Mouse (Mus musculus): Measurements from ENCODE around the gene Sesn3. TPM values are rescaled to one million over a fixed set of nuclear protein-coding genes. Genes with fewer than 3 reads are reported as not detected.
A peak's percentile ranks its signal among the peaks of the same experiment; 100 is the strongest.

The Sesn3 gene
- total and polyA plus RNA-seq, 2 experiments: 4.2 to 14.9 TPM

DNA sequence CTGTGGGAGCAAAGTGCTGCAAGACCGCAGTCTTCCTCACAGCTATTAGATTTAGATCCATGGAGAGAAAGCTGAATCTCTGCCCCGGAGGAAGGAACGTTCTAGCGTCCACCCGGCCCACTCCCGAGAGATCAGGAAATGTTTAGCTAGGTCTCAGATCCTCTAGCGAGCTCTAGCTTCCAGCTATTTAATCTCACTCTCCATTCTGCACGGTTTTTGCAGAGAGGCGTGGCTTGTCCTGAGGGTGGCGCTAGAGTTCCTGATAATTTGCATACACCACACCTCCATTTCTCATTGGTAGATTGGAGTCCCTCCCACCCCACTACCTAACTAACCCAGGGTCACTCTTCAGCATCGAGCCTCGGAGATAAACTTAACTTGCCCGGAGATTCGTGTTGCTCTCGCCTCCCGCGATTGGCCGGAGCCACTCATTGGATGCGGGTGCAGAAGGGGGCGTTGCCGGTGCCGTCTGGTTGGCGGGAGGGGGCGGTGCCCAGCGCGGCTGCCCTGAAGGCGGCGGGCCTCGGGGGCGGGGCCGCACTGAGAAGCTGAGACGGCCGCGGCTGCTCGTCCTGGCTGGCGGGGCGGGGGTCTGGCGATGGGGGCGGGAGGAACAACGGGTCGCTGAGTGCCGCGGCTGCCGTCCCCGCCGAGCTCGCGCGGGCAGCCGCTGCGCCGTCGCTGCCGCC, 1.1 kb downstream of the Sesn3 start:
- Histone ChIP-seq H3K4me3 (ENCODE audit: insufficient read depth, low read depth, low read length) (peak overlapping the region; percentile 91), H3K9ac (ENCODE audit: low read depth, low read length) (peak overlapping the region; percentile 89), H3K27me3 (ENCODE audit: control insufficient read depth, insufficient read depth, low read length) (no peaks in the 10 kb centered on the region), H3K4me1 (ENCODE audit: control insufficient read depth, insufficient read depth, low read length) (no peaks in the 10 kb centered on the region), H3K27ac (replicated peaks; ENCODE audit: insufficient read depth, low read depth, low read length) (peak overlapping the region; percentile 78), H3K36me3 (ENCODE audit: control insufficient read depth, insufficient read depth, low read length) (no peaks in the 10 kb centered on the region), H3K79me2 (ENCODE audit: control insufficient read depth, insufficient read depth, low read length) (peaks cover 2% of the 10 kb centered on the region; the same call in 1 of the 2 replicates)
- peak; percentile 44 for TF ChIP-seq CTCF (IDR thresholded peaks at IDR 0.05; ENCODE audit: low read depth, low read length)
- 0 out of 2 replicates have a peak, but pooled peaks have one; percentile 44 for TF ChIP-seq POLR2A (IDR thresholded peaks at IDR 0.05; ENCODE audit: extremely low read depth, insufficient read depth, low read length)
- DNase-seq (ENCODE audit: extremely low read depth, low read depth, low spot score): peak; percentile 100
- under 1% methylated on average over 54 of the region's 54 CpGs for WGBS

DNA sequence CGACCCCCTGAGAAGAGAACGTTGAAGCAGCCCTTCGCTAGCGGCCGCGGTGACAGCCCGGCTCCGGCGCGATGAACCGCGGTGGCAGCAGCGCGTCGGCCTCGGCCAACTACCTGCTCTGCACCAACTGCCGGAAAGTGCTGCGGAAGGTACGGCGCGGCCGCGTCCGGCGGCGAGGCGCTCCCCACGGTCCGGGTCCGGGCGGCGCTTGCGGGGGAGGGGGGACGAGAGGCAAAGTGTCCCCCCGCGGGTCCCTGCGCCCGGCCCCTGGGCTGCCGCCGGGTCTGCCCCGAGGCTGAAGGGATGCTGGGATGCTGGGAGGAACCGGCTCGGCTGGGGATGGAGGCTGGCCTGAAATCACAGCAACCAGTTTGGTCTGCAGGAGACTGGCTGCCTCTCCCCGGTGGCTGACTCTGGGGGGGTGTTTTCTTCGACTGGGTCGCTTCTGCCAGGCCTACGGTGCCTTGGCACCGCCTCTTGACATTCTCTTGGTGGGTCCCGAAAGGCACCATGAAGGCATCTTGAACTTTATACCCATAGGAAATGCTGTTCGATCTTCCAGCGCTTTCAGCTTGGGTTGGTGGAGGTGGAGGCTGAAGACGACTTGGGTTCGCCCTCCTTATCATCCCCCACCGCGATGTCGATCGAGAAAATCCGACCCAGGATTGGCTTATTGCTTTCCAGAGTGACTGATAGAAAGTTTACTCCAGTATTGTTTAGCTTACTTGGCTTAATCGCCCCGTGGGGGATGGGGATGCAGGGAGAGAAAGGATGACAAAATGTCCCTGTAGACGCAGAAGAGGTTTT, 1.8 kb downstream of the Sesn3 start:
- H3K27ac ChIP-seq (replicated peaks; ENCODE audit: insufficient read depth, low read depth, low read length): peak overlapping the region; percentile 54
- WGBS: under 1% methylated on average over 60 of the region's 61 CpGs
- DNase-seq (ENCODE audit: extremely low read depth, low read depth, low spot score): peak; percentile 17

DNA sequence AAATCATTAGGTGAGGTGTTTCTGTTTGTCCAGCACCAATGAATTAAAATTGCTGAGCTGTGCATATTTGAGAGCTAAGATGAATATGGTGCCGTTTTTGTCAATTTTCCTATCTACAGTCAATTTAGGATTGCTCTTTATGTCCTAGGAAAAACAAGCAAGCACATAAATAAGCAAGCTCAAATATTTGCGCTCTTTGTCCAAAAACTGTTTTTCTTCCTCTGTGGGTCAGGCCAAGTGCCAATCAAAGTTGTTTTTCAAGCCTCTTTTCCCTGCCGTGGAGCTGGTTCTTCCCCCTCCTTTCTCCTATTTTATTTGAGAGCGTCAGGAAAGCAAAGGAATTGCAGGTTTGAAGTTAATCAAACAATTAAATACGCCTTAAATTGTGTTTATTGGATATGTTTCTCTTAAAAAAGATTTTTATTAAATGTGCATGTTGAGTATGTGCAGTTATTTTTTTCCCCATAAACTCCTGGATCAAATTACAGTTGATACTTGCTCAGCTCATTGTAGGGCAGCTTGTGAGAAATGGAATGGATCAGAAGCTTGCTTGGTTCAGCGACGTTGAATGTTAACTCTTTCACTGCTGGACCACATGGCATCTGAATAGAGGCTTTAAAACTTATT, 2.6 kb downstream of the Sesn3 start:
- H3K27me3 ChIP-seq (ENCODE audit: control insufficient read depth, insufficient read depth, low read length): no peaks in the 10 kb centered on the region
- no peaks in the 10 kb centered on the region for H3K36me3 ChIP-seq (ENCODE audit: control insufficient read depth, insufficient read depth, low read length)
- peaks cover 8% of the 10 kb centered on the region; the same call in 1 of the 2 replicates for H3K79me2 ChIP-seq (ENCODE audit: control insufficient read depth, insufficient read depth, low read length)
- no peaks in the 10 kb centered on the region; the same call in 1 of the 2 replicates for H3K4me1 ChIP-seq (ENCODE audit: control insufficient read depth, insufficient read depth, low read length)
- H3K27ac ChIP-seq (replicated peaks; ENCODE audit: insufficient read depth, low read depth, low read length): no peak overlapping the region
- WGBS: 3% methylated on average over 7 of the region's 7 CpGs
- peak; percentile 52 for DNase-seq (ENCODE audit: extremely low read depth, low read depth, low spot score)
- no peak overlapping the region for H3K9ac ChIP-seq (ENCODE audit: low read depth, low read length)
- peak overlapping the region; percentile 20; the same call in 1 of the 2 replicates for H3K4me3 ChIP-seq (ENCODE audit: insufficient read depth, low read depth, low read length)
- TF ChIP-seq POLR2A (IDR thresholded peaks at IDR 0.05; ENCODE audit: extremely low read depth, insufficient read depth, low read length) (no peak), CTCF (IDR thresholded peaks at IDR 0.05; ENCODE audit: low read depth, low read length) (no peak)

More for the DNA sequence above, 1.8 kb downstream of the Sesn3 start:
- Histone ChIP-seq H3K27me3 (ENCODE audit: control insufficient read depth, insufficient read depth, low read length) (no peaks in the 10 kb centered on the region), H3K79me2 (ENCODE audit: control insufficient read depth, insufficient read depth, low read length) (peaks cover 7% of the 10 kb centered on the region; the same call in 1 of the 2 replicates), H3K4me1 (ENCODE audit: control insufficient read depth, insufficient read depth, low read length) (no peaks in the 10 kb centered on the region; the same call in 1 of the 2 replicates), H3K9ac (ENCODE audit: low read depth, low read length) (peak overlapping the region; percentile 89), H3K36me3 (ENCODE audit: control insufficient read depth, insufficient read depth, low read length) (no peaks in the 10 kb centered on the region), H3K4me3 (ENCODE audit: insufficient read depth, low read depth, low read length) (peak overlapping the region; percentile 91)
- TF ChIP-seq CTCF (IDR thresholded peaks at IDR 0.05; ENCODE audit: low read depth, low read length) (no peak), POLR2A (IDR thresholded peaks at IDR 0.05; ENCODE audit: extremely low read depth, insufficient read depth, low read length) (no peak)

DNA sequence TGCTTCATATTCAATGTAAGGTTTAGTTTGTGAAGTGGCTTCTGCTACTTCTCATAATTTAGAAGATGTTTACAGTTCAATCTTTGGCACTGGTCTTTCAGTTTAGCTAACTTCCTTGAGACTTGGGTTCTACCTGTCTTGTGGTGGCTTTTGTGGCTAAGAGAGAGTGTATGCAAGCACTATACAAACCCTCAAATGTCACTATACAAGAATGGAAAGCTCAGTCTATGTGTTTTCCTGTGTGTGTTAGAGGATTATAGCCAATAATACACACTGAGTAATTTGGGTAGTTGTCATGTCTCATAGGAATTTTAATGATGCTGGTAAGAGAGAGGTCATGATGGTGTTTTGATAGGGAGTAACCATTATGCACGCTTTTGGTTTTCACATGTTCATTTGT, 5.8 kb downstream of the Sesn3 start:
- TF ChIP-seq POLR2A (IDR thresholded peaks at IDR 0.05; ENCODE audit: extremely low read depth, insufficient read depth, low read length) (no peak), CTCF (IDR thresholded peaks at IDR 0.05; ENCODE audit: low read depth, low read length) (no peak)
- no peak overlapping the region for H3K9ac ChIP-seq (ENCODE audit: low read depth, low read length)
- no peaks in the 10 kb centered on the region; the same call in none of the 2 replicates for H3K4me1 ChIP-seq (ENCODE audit: control insufficient read depth, insufficient read depth, low read length)
- no peak overlapping the region for H3K4me3 ChIP-seq (ENCODE audit: insufficient read depth, low read depth, low read length)
- DNase-seq (ENCODE audit: extremely low read depth, low read depth, low spot score): no peak
- no peak overlapping the region for H3K27ac ChIP-seq (replicated peaks; ENCODE audit: insufficient read depth, low read depth, low read length)
- no peaks in the 10 kb centered on the region for H3K27me3 ChIP-seq (ENCODE audit: control insufficient read depth, insufficient read depth, low read length)
- H3K79me2 ChIP-seq (ENCODE audit: control insufficient read depth, insufficient read depth, low read length): peaks cover 13% of the 10 kb centered on the region; the same call in 1 of the 2 replicates
- 84% methylated on average over 1 of the region's 1 CpGs for WGBS
- H3K36me3 ChIP-seq (ENCODE audit: control insufficient read depth, insufficient read depth, low read length): no peaks in the 10 kb centered on the region

DNA sequence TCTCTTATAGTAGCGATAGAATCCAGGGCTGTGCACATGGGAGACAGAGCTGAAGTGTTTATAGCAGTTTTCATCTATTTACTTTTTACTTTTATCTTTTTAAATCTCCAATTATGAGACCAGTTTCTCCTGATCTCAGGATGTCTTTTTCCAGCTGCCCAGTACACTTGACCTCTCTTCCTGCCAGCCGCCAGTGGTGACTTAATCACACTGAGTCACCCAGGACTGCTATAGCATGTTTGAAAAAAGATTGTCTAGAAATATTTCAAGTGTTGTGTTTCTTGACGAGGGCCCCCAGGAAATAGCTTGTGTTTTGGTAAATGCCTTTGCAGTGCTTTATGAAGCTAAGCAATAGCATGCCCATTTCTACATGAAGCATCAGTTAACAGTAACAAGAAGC, 10.2 kb downstream of the Sesn3 start:
- Histone ChIP-seq H3K79me2 (ENCODE audit: control insufficient read depth, insufficient read depth, low read length) (peaks cover 14% of the 10 kb centered on the region; the same call in 1 of the 2 replicates), H3K27ac (replicated peaks; ENCODE audit: insufficient read depth, low read depth, low read length) (no peak overlapping the region), H3K36me3 (ENCODE audit: control insufficient read depth, insufficient read depth, low read length) (no peaks in the 10 kb centered on the region), H3K4me3 (ENCODE audit: insufficient read depth, low read depth, low read length) (no peak overlapping the region), H3K4me1 (ENCODE audit: control insufficient read depth, insufficient read depth, low read length) (peaks cover 5% of the 10 kb centered on the region), H3K9ac (ENCODE audit: low read depth, low read length) (no peak overlapping the region), H3K27me3 (ENCODE audit: control insufficient read depth, insufficient read depth, low read length) (no peaks in the 10 kb centered on the region)
- WGBS: 74% methylated on average over 3 of the region's 3 CpGs
- no peak for DNase-seq (ENCODE audit: extremely low read depth, low read depth, low spot score)
- TF ChIP-seq POLR2A (IDR thresholded peaks at IDR 0.05; ENCODE audit: extremely low read depth, insufficient read depth, low read length): no peak

Data from liver, adult 2 months (tissue).